Mouse (Mus musculus): Measurements from ENCODE around the gene Wtip.
"Not testable (repeated sequence)": the region's sequence is repeated elsewhere in the genome, so short reads cannot be mapped to it uniquely, and the experiment has no call there.

Gene Wtip

GRCm38 (mm10) chr7:34120636-34121035 is 12.4 kb downstream of the Wtip start:
- DNase-seq (ENCODE audit: low spot score in 2 of 2): not testable (repeated sequence)

DNA sequence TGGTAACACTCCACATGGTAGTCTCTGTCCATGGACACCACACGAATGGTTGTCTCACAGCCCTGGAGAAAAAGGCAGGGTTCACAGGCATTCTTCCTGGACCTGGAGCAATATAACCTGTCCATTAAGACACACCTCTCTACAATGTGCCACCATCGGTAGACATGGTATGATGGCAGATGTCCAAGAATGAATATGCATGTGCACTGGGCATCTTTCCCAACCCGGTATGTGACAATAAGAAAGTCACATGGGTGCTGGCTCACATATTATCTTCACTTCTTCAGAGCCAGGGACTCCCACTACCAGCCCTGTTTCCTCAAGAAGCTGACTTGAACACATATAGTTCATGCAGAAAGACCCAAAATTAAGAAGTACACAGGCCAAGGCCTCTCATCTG is 16.5 kb downstream of the Wtip start:
- no peak for DNase-seq (ENCODE audit: low spot score in 2 of 2)

DNA sequence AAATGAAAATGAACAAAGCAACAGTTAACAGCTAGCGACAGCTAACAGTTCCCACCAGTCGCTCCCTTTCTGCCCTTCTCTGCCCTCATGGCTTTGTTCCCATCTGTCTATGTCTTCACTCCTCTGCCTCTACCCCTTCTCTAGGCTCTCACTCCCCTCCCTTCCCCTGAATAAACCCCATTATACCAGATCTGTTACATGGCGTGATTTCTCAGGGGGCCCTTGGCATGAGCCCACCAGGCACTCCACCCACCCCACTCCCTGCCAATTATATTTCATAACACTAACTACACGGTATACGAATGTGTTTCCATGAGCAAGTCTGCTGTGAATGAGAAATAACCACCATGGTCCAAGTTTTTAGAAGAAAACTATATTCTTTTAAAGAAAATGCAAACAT is 23.9 kb downstream of the Wtip start:
- no peak for DNase-seq (ENCODE audit: low spot score in 2 of 2)

GRCm38 (mm10) chr7:34101276-34101675 is 31.8 kb downstream of the Wtip start:
- DNase-seq (ENCODE audit: low spot score in 2 of 2): no peak

DNA sequence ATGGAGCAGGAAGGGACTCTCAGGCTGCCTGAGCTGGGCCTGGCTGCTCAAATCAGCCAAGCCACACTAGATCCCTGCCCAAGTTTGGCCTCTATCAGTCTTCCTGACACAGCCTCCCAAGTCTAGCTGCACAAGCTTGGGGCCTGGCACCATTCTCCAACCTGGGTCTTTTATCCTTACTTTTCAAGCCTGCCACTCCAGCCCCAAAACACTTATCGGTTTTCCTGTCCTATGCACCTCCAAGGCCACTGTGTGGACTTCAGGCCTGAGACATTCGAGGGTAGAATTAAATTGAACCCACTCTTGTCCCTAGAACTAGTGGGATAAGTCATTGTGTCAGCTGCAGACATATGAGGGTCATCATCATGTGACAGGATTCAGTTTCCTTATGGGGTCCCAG is 33.1 kb downstream of the Wtip start:
- DNase-seq (ENCODE audit: low spot score in 2 of 2): no peak

- DNase-seq (ENCODE audit: low spot score in 2 of 2): no peak
These were observed 38.1 kb downstream of the Wtip start, which contains the start of gene Scgb1b30 for GRCm38 (mm10) chr7:34094911-34095481. Scgb1b30 (plus strand) TSS chr7:34095431.

- DNase-seq (ENCODE audit: low spot score in 2 of 2): not testable (repeated sequence)
These were observed 64.9 kb downstream of the Wtip start for GRCm38 (mm10) chr7:34068132-34068531.

All from left cerebral cortex, adult 9 months (tissue).